Mouse (Mus musculus) liver, embryonic 14.5 days (tissue): ENCODE measurements around the gene Ifna15.
"Not testable (repeated sequence)": the region's sequence is repeated elsewhere in the genome, so short reads cannot be mapped to it uniquely, and the experiment has no call there.

ENCODE experiments used
- CTCF ChIP-seq: IDR thresholded peaks from 2 replicates; pipeline ENCODE4 v1.5.1; 2016; ENCODE audit warnings: antibody characterized with exemption, low read depth, control low read depth
- EP300 ChIP-seq: IDR thresholded peaks from 2 replicates; pipeline ENCODE4 v1.6.1; 2016; ENCODE audit warnings: antibody characterized with exemption, low read depth

DNA sequence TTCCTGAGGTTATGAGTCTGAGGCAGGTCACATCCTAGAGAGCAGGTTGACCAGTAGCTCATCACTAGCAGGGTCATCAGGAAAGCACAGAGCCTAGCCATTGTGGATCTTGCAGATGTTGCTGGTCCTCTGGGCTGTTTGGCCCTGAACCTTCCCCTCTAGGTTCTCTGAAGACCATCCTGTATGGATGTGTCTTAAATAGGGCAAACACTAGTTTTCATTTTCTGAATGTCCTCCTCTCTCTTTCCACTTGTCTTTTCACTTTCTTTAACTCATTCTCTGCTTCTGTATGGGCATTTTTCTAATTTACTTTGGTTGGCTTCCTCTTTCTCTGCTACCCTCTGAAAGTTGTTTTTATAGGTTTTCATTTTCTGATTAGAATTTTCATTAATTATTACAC lies at the start of gene Ifna15:
- TF ChIP-seq CTCF, EP300: not testable (repeated sequence)
